Mouse (Mus musculus): ENCODE measurements around the gene Ctnnbip1. TPM values are rescaled to one million over a fixed set of nuclear protein-coding genes. Genes with fewer than 3 reads are reported as not detected.

The Ctnnbip1 gene
- polyA plus RNA-seq, 1 experiment from 2014 or later = 24.6 TPM

DNA sequence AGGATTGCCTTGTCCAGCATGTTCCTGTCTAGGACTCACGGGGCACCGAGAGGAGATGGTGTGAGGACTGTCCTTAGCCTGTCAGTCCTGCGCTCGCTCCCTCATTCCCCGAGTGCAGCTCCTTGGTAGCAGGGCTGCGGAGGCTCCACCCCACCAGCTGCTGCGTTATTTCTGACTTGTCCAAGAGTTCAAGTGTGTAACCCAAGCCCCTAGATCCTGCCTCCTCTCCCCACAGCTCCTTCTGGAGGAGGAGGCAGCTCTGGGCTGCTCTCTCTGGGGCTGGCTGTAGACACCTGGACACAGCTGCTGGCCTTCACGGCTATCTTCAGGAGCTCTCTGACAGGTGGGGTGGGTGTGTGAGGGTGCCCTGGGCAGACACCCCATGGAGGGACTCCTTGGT lies 26.9 kb downstream of the Ctnnbip1 start:
- Histone ChIP-seq H3K27ac (ENCODE audit: low read depth, low read length) (no peak overlapping the region), H3K4me2 (no peak overlapping the region), H3K4me3 (ENCODE audit: low read depth, low read length) (no peak overlapping the region), H3K4me1 (replicated peaks; ENCODE audit: control insufficient read depth, insufficient read depth, low read length) (0 out of 2 replicates have a peak, but pooled peaks cover 4% of the 10 kb centered on the region), H3K9ac (ENCODE audit: low read depth, low read length) (no peak overlapping the region), H3K9me3 (ENCODE audit: control insufficient read depth, low read length) (no peaks in the 10 kb centered on the region), H3K27me3 (replicated peaks; ENCODE audit: control insufficient read depth, insufficient read depth, low read length) (no peaks in the 10 kb centered on the region), H3K36me3 (ENCODE audit: control insufficient read depth, insufficient read depth, low read length) (no peaks in the 10 kb centered on the region)
- 88% methylated on average over 8 of the region's 8 CpGs for WGBS
- DNase-seq (ENCODE audit: low spot score) (no peak), ATAC-seq (replicated peaks; ENCODE audit: low FRiP score) (no peak)

DNA sequence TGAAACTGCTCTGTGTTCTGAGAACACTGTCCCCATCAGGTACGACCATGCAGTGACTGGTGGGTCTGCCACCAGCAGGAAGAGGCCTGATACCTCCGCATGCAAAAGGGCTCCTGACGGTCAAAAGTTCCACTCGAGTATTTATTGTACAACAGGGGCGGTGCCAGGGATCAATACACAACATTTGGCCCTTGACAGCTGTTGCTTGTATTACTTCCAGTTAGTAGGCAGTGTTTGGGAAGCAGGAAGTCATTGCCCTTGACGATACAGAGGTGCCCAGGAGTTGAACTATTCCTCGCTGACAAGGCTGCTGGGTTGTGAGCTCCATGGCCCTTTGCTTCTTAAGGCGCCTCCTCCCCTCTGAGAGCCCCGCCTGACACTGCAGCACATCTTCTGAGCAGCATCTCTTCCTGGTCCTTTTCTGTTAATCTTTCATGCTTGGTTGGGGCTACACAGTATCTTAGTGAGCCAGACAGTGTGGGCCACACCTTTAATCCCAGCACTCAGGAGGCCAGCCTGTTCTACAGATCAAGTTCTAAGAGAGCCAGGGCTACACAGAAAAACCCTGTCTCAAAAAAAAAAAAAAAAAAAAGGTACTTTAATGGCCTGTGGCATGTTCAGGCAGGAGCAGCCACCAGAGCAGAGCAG lies 28.9 kb downstream of the Ctnnbip1 start:
- Histone ChIP-seq H3K27ac (ENCODE audit: low read depth, low read length) (no peak overlapping the region), H3K36me3 (ENCODE audit: control insufficient read depth, insufficient read depth, low read length) (no peaks in the 10 kb centered on the region), H3K4me2 (no peak overlapping the region), H3K27me3 (replicated peaks; ENCODE audit: control insufficient read depth, insufficient read depth, low read length) (no peaks in the 10 kb centered on the region), H3K9me3 (ENCODE audit: control insufficient read depth, low read length) (no peaks in the 10 kb centered on the region), H3K4me1 (replicated peaks; ENCODE audit: control insufficient read depth, insufficient read depth, low read length) (0 out of 2 replicates have a peak, but pooled peaks cover 4% of the 10 kb centered on the region), H3K4me3 (ENCODE audit: low read depth, low read length) (no peak overlapping the region), H3K9ac (ENCODE audit: low read depth, low read length) (no peak overlapping the region)
- ATAC-seq (replicated peaks; ENCODE audit: low FRiP score) (peak; percentile 73), DNase-seq (ENCODE audit: low spot score) (no peak)
- WGBS = 80% methylated on average over 9 of the region's 9 CpGs

DNA sequence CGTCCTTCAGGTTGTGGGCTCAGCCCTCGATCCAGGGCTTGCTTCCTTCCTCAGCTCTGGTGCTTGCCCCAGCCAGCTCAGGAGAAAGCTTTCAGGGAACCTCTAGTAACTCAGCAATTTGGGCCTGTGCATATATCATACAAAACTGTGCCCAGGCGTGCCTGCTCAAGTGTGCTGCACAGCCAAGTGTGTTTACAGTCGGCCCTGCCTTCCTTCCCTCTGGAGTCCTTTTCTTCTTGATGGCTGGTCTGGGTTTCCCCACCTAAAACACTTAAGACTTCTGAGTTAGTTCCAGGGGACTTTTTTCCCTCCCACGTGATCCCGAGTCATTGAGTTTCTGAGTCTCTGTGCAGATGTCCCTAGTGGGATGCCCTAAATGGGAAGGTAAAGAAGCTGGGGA lies 29.5 kb downstream of the Ctnnbip1 start:
- DNase-seq (ENCODE audit: low spot score) (no peak), ATAC-seq (replicated peaks; ENCODE audit: low FRiP score) (no peak)
- Histone ChIP-seq H3K9me3 (ENCODE audit: control insufficient read depth, low read length) (no peaks in the 10 kb centered on the region), H3K9ac (ENCODE audit: low read depth, low read length) (no peak overlapping the region), H3K36me3 (ENCODE audit: control insufficient read depth, insufficient read depth, low read length) (no peaks in the 10 kb centered on the region), H3K4me1 (replicated peaks; ENCODE audit: control insufficient read depth, insufficient read depth, low read length) (0 out of 2 replicates have a peak, but pooled peaks cover 4% of the 10 kb centered on the region), H3K27ac (ENCODE audit: low read depth, low read length) (no peak overlapping the region), H3K4me3 (ENCODE audit: low read depth, low read length) (no peak overlapping the region), H3K4me2 (no peak overlapping the region), H3K27me3 (replicated peaks; ENCODE audit: control insufficient read depth, insufficient read depth, low read length) (no peaks in the 10 kb centered on the region)
- 83% methylated on average over 6 of the region's 6 CpGs for WGBS

DNA sequence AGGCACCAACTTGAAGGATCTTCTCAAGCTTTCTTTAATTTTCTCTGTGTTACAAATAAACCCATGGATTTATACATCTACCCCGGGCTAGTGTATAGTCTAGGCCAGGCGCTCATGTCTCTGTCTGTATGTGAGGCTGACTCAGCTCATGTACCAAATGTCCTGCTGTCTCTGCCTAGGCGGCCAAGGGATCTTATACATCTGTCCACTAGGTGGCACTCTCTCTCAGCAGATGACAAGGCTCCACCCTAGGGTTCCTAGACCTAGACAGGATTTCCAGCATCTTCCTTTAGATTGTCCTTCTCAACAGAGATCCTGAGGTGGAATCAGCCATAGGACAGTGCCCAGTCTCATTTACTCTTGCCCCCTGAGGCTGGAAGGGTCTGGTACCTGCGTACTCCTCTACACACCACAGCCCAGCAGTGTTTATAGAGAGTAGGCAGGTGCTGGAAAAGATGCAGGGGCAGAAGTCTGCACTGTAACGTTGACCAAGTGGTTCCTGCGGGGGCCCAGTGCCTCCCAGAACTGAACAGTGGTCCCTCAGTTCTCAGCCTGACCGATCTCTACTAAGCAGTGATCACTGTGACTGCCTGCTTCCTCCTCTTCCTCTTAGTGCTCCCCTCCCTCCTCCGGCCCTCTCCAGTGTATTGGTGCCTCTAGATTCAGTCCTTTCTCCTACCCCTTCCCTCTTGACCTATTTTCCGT lies 31.3 kb downstream of the Ctnnbip1 start:
- Histone ChIP-seq H3K4me2 (no peak overlapping the region), H3K9me3 (ENCODE audit: control insufficient read depth, low read length) (no peaks in the 10 kb centered on the region), H3K4me3 (ENCODE audit: low read depth, low read length) (no peak overlapping the region), H3K9ac (ENCODE audit: low read depth, low read length) (no peak overlapping the region), H3K36me3 (ENCODE audit: control insufficient read depth, insufficient read depth, low read length) (no peaks in the 10 kb centered on the region), H3K27me3 (replicated peaks; ENCODE audit: control insufficient read depth, insufficient read depth, low read length) (no peaks in the 10 kb centered on the region), H3K27ac (ENCODE audit: low read depth, low read length) (no peak overlapping the region), H3K4me1 (replicated peaks; ENCODE audit: control insufficient read depth, insufficient read depth, low read length) (0 out of 2 replicates have a peak, but pooled peaks cover 4% of the 10 kb centered on the region)
- 57% methylated on average over 9 of the region's 9 CpGs for WGBS
- ATAC-seq (replicated peaks; ENCODE audit: low FRiP score) (peak; percentile 64), DNase-seq (ENCODE audit: low spot score) (peak; percentile 66)

DNA sequence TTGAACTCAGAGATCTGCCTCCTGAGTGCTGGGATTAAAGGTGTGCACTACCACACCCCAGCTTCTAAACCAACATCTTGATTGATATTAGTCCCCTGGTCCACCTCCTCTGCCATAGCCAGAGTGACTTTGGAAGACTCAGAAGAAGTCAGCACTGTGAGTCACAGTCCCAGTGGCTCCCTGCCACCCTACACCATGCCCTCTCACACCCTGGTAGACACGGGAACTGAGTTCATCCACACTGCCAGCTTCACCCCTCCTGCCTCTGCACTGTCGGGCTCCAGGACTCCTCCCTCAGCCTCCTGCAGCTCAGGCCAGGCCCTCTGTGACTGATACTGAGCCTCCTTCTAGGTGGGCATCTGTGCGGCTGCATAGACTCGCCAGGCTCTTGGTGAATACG lies 32.8 kb downstream of the Ctnnbip1 start:
- no peaks in the 10 kb centered on the region for H3K36me3 ChIP-seq (ENCODE audit: control insufficient read depth, insufficient read depth, low read length)

DNA sequence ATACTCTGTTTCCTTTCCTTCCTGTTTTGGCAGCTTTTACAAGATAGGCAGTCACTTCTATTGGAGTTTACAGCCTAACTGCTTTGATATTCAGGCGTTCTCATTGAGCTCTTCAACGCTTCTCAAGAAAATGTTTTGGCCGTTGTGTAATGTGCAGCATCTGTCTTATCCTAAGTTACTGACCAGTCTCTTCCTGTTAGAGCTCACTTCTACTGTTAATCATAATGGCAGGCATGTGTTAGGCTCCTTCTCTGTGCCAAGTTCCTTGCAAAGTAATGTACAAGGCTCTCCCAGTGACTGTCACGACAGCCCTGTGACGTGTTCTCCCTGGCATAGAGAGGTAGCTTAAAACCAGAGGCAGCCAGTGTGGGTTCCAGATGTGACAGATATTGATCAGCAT lies 33.7 kb downstream of the Ctnnbip1 start:
- H3K27ac ChIP-seq (ENCODE audit: low read depth, low read length) = no peak overlapping the region
- H3K4me1 ChIP-seq (replicated peaks; ENCODE audit: control insufficient read depth, insufficient read depth, low read length) = 0 out of 2 replicates have a peak, but pooled peaks cover 1% of the 10 kb centered on the region
- H3K9me3 ChIP-seq (ENCODE audit: control insufficient read depth, low read length) = no peaks in the 10 kb centered on the region
- WGBS = 83% methylated on average over 5 of the region's 5 CpGs
- ATAC-seq (replicated peaks; ENCODE audit: low FRiP score) = no peak
- no peak overlapping the region for H3K4me2 ChIP-seq
- no peak overlapping the region for H3K9ac ChIP-seq (ENCODE audit: low read depth, low read length)
- DNase-seq (ENCODE audit: low spot score) = no peak
- H3K4me3 ChIP-seq (ENCODE audit: low read depth, low read length) = no peak overlapping the region
- H3K36me3 ChIP-seq (ENCODE audit: control insufficient read depth, insufficient read depth, low read length) = no peaks in the 10 kb centered on the region
- no peaks in the 10 kb centered on the region for H3K27me3 ChIP-seq (replicated peaks; ENCODE audit: control insufficient read depth, insufficient read depth, low read length)

More for the DNA sequence above, 32.8 kb downstream of the Ctnnbip1 start:
- H3K4me3 ChIP-seq (ENCODE audit: low read depth, low read length) = no peak overlapping the region
- H3K4me1 ChIP-seq (replicated peaks; ENCODE audit: control insufficient read depth, insufficient read depth, low read length) = 0 out of 2 replicates have a peak, but pooled peaks cover 4% of the 10 kb centered on the region
- no peak overlapping the region for H3K27ac ChIP-seq (ENCODE audit: low read depth, low read length)
- no peak overlapping the region for H3K4me2 ChIP-seq
- ATAC-seq (replicated peaks; ENCODE audit: low FRiP score) = no peak
- WGBS = 75% methylated on average over 5 of the region's 5 CpGs
- no peak overlapping the region for H3K9ac ChIP-seq (ENCODE audit: low read depth, low read length)
- no peak for DNase-seq (ENCODE audit: low spot score)
- H3K9me3 ChIP-seq (ENCODE audit: control insufficient read depth, low read length) = no peaks in the 10 kb centered on the region
- H3K27me3 ChIP-seq (replicated peaks; ENCODE audit: control insufficient read depth, insufficient read depth, low read length) = no peaks in the 10 kb centered on the region

DNA sequence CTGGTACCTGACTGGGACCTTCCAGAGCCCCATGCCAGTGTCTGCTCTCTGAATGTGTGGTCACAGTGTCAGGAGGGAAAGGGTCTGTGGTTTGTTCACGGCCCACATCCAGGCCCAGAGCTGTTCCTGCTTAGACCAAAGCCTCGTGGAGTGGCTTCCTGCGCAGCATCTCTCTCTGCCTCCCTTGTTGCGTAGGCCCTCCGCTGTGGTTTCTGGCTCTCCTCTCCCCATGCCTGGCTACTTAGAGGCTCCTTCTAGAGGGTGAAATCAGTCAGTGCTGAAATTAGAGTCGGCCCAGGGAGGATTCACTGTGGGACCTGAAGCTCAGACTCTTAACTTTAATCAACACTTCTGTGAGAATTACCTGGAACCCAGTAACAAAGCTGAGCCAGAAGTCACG lies 35.8 kb downstream of the Ctnnbip1 start:
- no peak for DNase-seq (ENCODE audit: low spot score)
- no peaks in the 10 kb centered on the region for H3K9me3 ChIP-seq (ENCODE audit: control insufficient read depth, low read length)
- no peak overlapping the region for H3K27ac ChIP-seq (ENCODE audit: low read depth, low read length)
- no peaks in the 10 kb centered on the region for H3K36me3 ChIP-seq (ENCODE audit: control insufficient read depth, insufficient read depth, low read length)
- H3K4me1 ChIP-seq (replicated peaks; ENCODE audit: control insufficient read depth, insufficient read depth, low read length) = no peaks in the 10 kb centered on the region
- no peak overlapping the region for H3K4me2 ChIP-seq
- no peak overlapping the region for H3K4me3 ChIP-seq (ENCODE audit: low read depth, low read length)
- no peaks in the 10 kb centered on the region for H3K27me3 ChIP-seq (replicated peaks; ENCODE audit: control insufficient read depth, insufficient read depth, low read length)
- H3K9ac ChIP-seq (ENCODE audit: low read depth, low read length) = no peak overlapping the region
- no peak for ATAC-seq (replicated peaks; ENCODE audit: low FRiP score)
- 55% methylated on average over 7 of the region's 7 CpGs for WGBS

DNA sequence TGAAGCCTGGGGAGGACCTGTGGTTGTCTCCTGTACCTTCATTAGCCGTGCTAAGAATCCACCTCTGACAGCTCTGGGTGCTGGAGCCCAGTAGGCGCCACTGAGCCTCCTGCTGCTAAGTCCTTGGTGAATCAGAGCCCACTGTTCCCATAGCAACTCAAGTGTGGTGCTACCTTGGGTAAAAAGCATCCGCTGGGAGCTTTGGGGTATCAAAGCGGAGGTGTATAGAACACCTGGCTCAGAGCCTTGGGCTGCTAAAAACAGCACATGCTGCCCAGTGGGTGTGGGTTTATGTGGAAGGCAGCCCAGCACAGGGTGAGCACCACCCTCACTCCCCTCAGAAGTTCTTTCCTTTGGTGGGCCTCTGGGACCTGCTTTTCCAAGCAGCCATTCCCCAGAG lies 38.1 kb downstream of the Ctnnbip1 start:
- H3K27ac ChIP-seq (ENCODE audit: low read depth, low read length) = no peak overlapping the region
- no peak overlapping the region for H3K4me2 ChIP-seq
- DNase-seq (ENCODE audit: low spot score) (no peak), ATAC-seq (replicated peaks; ENCODE audit: low FRiP score) (no peak)
- H3K36me3 ChIP-seq (ENCODE audit: control insufficient read depth, insufficient read depth, low read length) = no peaks in the 10 kb centered on the region
- H3K27me3 ChIP-seq (replicated peaks; ENCODE audit: control insufficient read depth, insufficient read depth, low read length) = no peaks in the 10 kb centered on the region
- no peak overlapping the region for H3K9ac ChIP-seq (ENCODE audit: low read depth, low read length)
- no peaks in the 10 kb centered on the region for H3K4me1 ChIP-seq (replicated peaks; ENCODE audit: control insufficient read depth, insufficient read depth, low read length)
- H3K9me3 ChIP-seq (ENCODE audit: control insufficient read depth, low read length) = no peaks in the 10 kb centered on the region
- 85% methylated on average over 4 of the region's 4 CpGs for WGBS
- no peak overlapping the region for H3K4me3 ChIP-seq (ENCODE audit: low read depth, low read length)

DNA sequence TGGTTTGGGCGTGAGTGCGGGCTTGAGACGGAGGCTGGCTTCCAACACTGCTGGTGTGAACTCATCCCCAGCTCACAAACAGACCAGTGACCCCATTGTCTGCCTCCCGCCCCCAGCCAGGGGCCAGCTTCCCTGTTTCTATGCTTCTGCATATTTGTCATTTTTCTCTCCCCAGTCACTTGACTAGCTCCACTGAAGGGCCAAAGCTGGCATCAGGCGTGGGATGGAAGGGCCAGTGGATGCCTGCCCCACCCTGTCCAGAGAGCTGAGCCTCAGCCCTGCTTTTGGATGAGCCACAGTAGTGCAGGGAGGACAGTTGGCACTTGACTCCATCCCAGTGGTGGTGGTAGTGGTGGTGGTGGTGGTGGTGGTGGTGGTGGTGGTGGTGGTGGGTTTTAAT lies 39.9 kb downstream of the Ctnnbip1 start:
- Histone ChIP-seq H3K27ac (ENCODE audit: low read depth, low read length) (no peak overlapping the region), H3K9ac (ENCODE audit: low read depth, low read length) (no peak overlapping the region), H3K4me2 (no peak overlapping the region), H3K27me3 (replicated peaks; ENCODE audit: control insufficient read depth, insufficient read depth, low read length) (peaks cover 3% of the 10 kb centered on the region; the same call in 1 of the 2 replicates), H3K4me1 (replicated peaks; ENCODE audit: control insufficient read depth, insufficient read depth, low read length) (peaks cover 8% of the 10 kb centered on the region; the same call in 1 of the 2 replicates), H3K36me3 (ENCODE audit: control insufficient read depth, insufficient read depth, low read length) (no peaks in the 10 kb centered on the region), H3K4me3 (ENCODE audit: low read depth, low read length) (no peak overlapping the region), H3K9me3 (ENCODE audit: control insufficient read depth, low read length) (no peaks in the 10 kb centered on the region)
- WGBS = 86% methylated on average over 5 of the region's 5 CpGs
- DNase-seq (ENCODE audit: low spot score) (no peak), ATAC-seq (replicated peaks; ENCODE audit: low FRiP score) (no peak)

Measured in liver, embryonic 11.5 days (tissue).